Mouse (Mus musculus) E14TG2a.4 (cell line): Measurements from ENCODE around the gene 9330182L06Rik.

Experiments used
- CTCF ChIP-seq: conservative IDR thresholded peaks from 2 replicates; pipeline ENCODE4 v1.5.1; 2014; ENCODE audit warnings: low read length
- NANOG ChIP-seq: IDR thresholded peaks from 2 replicates; pipeline ENCODE4 v1.6.1; 2014; ENCODE audit warnings: borderline replicate concordance, low read length, mixed read lengths

DNA sequence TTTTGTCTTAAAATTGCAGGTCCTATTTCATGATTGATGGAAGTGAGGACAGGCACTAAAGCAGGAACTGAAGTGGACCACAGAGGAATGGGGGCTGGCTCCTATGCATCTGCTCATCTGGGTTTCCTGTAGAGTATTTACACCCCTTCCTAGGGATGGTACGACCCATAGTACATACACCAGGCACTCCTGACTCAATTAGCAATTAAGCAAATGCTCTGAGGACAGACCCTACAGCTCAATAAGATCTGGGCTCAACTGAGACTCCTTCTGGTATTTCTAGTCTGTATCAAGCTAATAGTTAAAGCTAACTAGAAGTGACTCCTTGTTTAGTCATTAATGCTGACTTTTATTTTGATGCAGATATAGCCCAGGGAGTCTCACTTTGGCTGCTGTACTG, 60.9 kb downstream of the 9330182L06Rik start:
- TF ChIP-seq CTCF (no peak), NANOG (no peak)
